Mouse (Mus musculus): ENCODE measurements around the gene Nfatc2ip. TPM values are rescaled to one million over a fixed set of nuclear protein-coding genes. Genes with fewer than 3 reads are reported as not detected.
"Not testable (repeated sequence)": the region's sequence is repeated elsewhere in the genome, so short reads cannot be mapped to it uniquely, and the experiment has no call there.

The Nfatc2ip gene
- total RNA-seq, 2 experiments from 2014 or later, result 5.4 to 6.5 TPM

- intact Hi-C loops (cut with DNase I), result no loop called here
- DNase-seq (ENCODE audit: low spot score in 2 of 2), result no peak
Measured at GRCm38 (mm10) chr7:126414725-126415124, 18.2 kb upstream of the Nfatc2ip start, which contains the start of gene Cd19. TSS of gene Cd19 (minus strand) at chr7:126414889.

- intact Hi-C loops (cut with DNase I), result no loop called here
- DNase-seq (ENCODE audit: low spot score in 2 of 2), result no peak
Measured at GRCm38 (mm10) chr7:126411061-126411460, 14.5 kb upstream of the Nfatc2ip start.

- DNase-seq (ENCODE audit: low spot score in 2 of 2), result no peak
- intact Hi-C loops (cut with DNase I), result no loop called here
Measured at GRCm38 (mm10) chr7:126408686-126409085, 12.1 kb upstream of the Nfatc2ip start.

GRCm38 (mm10) chr7:126402518-126402917, 6.0 kb upstream of the Nfatc2ip start:
- DNase-seq (ENCODE audit: low spot score in 2 of 2); intact Hi-C loops (cut with DNase I): not testable (repeated sequence)

GRCm38 (mm10) chr7:126399548-126399947, 3.0 kb upstream of the Nfatc2ip start:
- peak; percentile 68 to 76 for DNase-seq (ENCODE audit: low spot score in 2 of 2)
- intact Hi-C loops (cut with DNase I), result loop anchor here (1.0 to 5.0 kb wide), 2 partner anchors 73 to 129 kb away; no protein-coding TSS in a partner anchor

GRCm38 (mm10) chr7:126397822-126398221, 1.3 kb upstream of the Nfatc2ip start:
- intact Hi-C loops (cut with DNase I), result loop anchor here (5.0 kb wide), 1 partner anchor 74 kb away; no protein-coding TSS in a partner anchor
- DNase-seq (ENCODE audit: low spot score in 2 of 2), result no peak

GRCm38 (mm10) chr7:126397221-126397620, 684 bp upstream of the Nfatc2ip start:
- intact Hi-C loops (cut with DNase I), result loop anchor here (5.0 kb wide), 1 partner anchor 75 kb away; no protein-coding TSS in a partner anchor

GRCm38 (mm10) chr7:126392086-126392884, 4.3 kb downstream of the Nfatc2ip start:
- DNase-seq (ENCODE audit: low spot score in 2 of 2); intact Hi-C loops (cut with DNase I): not testable (repeated sequence)

More at GRCm38 (mm10) chr7:126397221-126397620, 684 bp upstream of the Nfatc2ip start:
- no peak for DNase-seq (ENCODE audit: low spot score in 2 of 2)

GRCm38 (mm10) chr7:126388185-126388584, 8.4 kb downstream of the Nfatc2ip start:
- DNase-seq (ENCODE audit: low spot score in 2 of 2), result no peak
- intact Hi-C loops (cut with DNase I), result no loop called here

- DNase-seq (ENCODE audit: low spot score in 2 of 2), result no peak
- intact Hi-C loops (cut with DNase I), result no loop called here
Measured at GRCm38 (mm10) chr7:126383565-126383964, 13.0 kb downstream of the Nfatc2ip start.

- intact Hi-C loops (cut with DNase I), result loop anchor here (1.0 to 5.0 kb wide), 2 partner anchors 54 to 115 kb away; no protein-coding TSS in a partner anchor
- DNase-seq (ENCODE audit: low spot score in 2 of 2), result peak; percentile 99
Measured at GRCm38 (mm10) chr7:126377278-126378158, 19.0 kb downstream of the Nfatc2ip start, which contains the start of gene Spns1. TSS of gene Spns1 (minus strand) at chr7:126377450.

- intact Hi-C loops (cut with DNase I), result loop anchor here (5.0 kb wide), 1 partner anchor 115 kb away; no protein-coding TSS in a partner anchor
- no peak for DNase-seq (ENCODE audit: low spot score in 2 of 2)
Measured at GRCm38 (mm10) chr7:126376903-126377277, 19.6 kb downstream of the Nfatc2ip start.

- intact Hi-C loops (cut with DNase I), result loop anchor here (5.0 kb wide), 1 partner anchor 113 kb away; no protein-coding TSS in a partner anchor
- DNase-seq (ENCODE audit: low spot score in 2 of 2), result no peak
Measured at GRCm38 (mm10) chr7:126375012-126375411, 21.5 kb downstream of the Nfatc2ip start.

- intact Hi-C loops (cut with DNase I), result no loop called here
Measured at GRCm38 (mm10) chr7:126374526-126374925, 22.0 kb downstream of the Nfatc2ip start.

GRCm38 (mm10) chr7:126373007-126373406, 23.5 kb downstream of the Nfatc2ip start:
- intact Hi-C loops (cut with DNase I), result no loop called here
- no peak for DNase-seq (ENCODE audit: low spot score in 2 of 2)

More at GRCm38 (mm10) chr7:126374526-126374925, 22.0 kb downstream of the Nfatc2ip start:
- no peak for DNase-seq (ENCODE audit: low spot score in 2 of 2)

- no peak for DNase-seq (ENCODE audit: low spot score in 2 of 2)
- intact Hi-C loops (cut with DNase I), result no loop called here
Measured at GRCm38 (mm10) chr7:126369393-126369792, 27.1 kb downstream of the Nfatc2ip start, which contains the start of gene Lat. TSS of gene Lat (minus strand) at chr7:126369570.

- DNase-seq (ENCODE audit: low spot score in 2 of 2), result no peak
- intact Hi-C loops (cut with DNase I), result no loop called here
Measured at GRCm38 (mm10) chr7:126368367-126368766, 28.2 kb downstream of the Nfatc2ip start.

GRCm38 (mm10) chr7:126367636-126368035, 28.9 kb downstream of the Nfatc2ip start:
- intact Hi-C loops (cut with DNase I), result no loop called here

GRCm38 (mm10) chr7:126363038-126363437, 33.5 kb downstream of the Nfatc2ip start:
- DNase-seq (ENCODE audit: low spot score in 2 of 2), result no peak
- intact Hi-C loops (cut with DNase I), result no loop called here

More at GRCm38 (mm10) chr7:126367636-126368035, 28.9 kb downstream of the Nfatc2ip start:
- no peak for DNase-seq (ENCODE audit: low spot score in 2 of 2)

GRCm38 (mm10) chr7:126359049-126359448, 37.5 kb downstream of the Nfatc2ip start:
- no peak for DNase-seq (ENCODE audit: low spot score in 2 of 2)
- intact Hi-C loops (cut with DNase I), result no loop called here
